Mouse (Mus musculus): ENCODE results near the gene B230104I21Rik. TPM values are rescaled to one million over a fixed set of nuclear protein-coding genes. Genes with fewer than 3 reads are reported as not detected.

The B230104I21Rik gene
- polyA plus RNA-seq, 1 experiment from 2014 or later: not detected

DNA sequence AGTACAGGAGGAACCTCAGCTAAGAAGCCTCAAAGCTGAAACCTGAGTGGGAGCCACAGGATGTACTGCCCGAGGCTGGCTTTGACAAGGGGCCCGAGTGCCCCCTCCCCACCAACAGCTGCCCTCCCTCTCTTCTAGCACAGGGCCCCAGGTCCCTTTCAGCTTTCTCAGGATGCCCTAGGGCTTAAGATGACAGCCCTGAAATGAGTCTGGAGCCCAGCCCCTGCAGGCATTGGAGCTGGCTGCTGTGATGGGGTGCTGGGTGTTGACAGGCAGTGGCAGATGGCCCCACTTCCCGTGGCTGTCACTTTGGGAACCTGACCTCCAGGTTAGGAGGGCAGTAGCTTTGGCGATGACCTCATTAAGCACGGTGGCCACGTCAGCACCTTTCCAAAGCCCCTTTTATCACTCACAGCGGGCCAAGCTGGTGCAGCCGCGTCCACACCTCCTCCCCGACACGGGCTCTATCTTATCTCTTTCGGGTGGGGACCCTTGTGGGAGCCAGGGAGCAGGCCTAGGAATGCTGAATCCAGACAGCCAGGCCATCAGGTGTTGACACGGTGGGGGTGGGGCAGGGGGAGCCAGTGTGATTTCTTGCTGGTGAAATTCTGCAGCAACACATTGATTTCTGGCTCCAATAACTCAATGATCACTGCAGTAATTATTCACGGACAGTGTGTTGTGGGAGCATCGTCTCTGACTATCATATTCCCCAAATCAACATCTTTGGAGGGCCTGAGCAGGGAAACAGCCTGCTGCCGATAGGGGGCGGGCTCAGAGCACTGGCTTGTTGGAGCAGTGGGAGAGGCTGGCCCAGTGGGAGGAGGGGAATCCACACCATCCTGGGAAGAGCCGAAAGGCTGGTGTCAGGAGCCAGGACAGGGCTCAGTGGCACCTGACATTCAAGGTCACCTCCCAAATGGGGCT is 57.5 kb downstream of the B230104I21Rik start:
- H3K9ac ChIP-seq: no peak overlapping the region
- H3K4me3 ChIP-seq (replicated peaks): no peak overlapping the region
- ATAC-seq (ENCODE audit: insufficient number of reproducible peaks, low FRiP score, low TSS enrichment, low read depth): no peak
- WGBS: 26% methylated on average over 18 of the region's 18 CpGs
- no peak overlapping the region for H3K27ac ChIP-seq (replicated peaks)
- H3K4me1 ChIP-seq: peaks cover 31% of the 10 kb centered on the region
- no peak overlapping the region for H3K4me2 ChIP-seq (replicated peaks)
- no peaks in the 10 kb centered on the region for H3K36me3 ChIP-seq
- H3K9me3 ChIP-seq (replicated peaks): no peaks in the 10 kb centered on the region
- no peaks in the 10 kb centered on the region for H3K27me3 ChIP-seq

DNA sequence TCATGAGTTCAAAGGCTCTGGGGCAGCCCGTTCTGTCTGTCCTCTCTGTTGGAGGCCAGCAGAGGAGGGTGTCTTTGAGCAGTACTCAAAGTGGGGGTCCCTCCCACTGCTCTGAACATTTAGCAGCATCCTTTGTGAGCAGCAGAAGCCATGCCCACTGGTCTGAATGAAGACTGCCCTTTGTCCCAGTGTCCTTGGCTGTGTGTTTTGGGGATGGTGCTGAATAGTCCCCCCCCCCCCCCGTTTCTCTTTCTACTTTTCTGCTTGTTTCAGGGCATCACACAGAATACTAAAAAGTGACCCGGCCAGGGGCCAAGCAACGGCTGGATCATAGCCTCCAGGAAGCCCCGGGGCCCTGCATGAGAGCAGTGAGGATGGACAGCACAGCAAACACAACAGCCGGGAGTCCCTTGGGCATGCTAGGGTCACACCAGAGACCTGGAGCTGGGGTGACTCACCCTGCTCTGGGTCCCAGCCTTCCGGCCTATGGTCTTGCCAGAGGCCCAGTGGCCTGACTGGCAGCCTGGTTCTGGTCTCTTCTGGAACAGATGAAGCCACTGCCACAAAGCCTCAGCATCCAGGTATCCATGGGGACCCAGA is 58.3 kb downstream of the B230104I21Rik start:
- ATAC-seq (ENCODE audit: insufficient number of reproducible peaks, low FRiP score, low TSS enrichment, low read depth): no peak

DNA sequence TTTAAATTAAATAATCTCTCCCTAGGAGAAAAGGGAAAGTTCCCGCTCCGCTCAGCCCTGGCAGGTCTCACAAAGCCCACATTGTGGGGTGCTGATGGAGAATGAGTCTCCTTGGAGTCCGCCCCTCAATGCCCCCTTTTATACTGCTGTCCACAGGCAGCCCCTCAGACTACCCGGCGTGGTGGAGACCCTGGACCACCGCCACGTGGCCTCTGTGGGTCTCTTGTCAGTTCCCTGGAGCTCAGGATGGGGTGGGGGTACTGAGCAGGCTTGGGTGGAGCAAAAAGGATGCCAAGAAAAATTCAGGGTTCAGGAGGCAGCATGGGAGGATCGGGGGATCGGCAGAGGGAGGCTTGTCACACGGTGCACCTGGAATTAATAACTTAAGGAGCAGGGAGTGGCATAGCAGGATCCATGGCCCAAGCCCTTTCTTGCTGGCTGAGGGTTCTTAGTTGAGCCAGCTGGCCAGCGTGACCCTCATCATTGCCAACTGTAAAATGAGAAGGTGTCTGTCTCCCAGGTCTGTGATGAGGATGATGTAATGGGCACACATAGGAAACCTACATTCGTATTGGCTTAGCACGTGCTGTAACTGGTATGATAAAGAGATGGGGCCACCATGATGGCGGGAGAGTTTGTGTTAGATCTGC is 60.9 kb downstream of the B230104I21Rik start:
- 64% methylated on average over 14 of the region's 14 CpGs for whole genome bisulfite sequencing
- peaks cover 21% of the 10 kb centered on the region for H3K4me1 ChIP-seq
- no peaks in the 10 kb centered on the region for H3K27me3 ChIP-seq
- H3K4me3 ChIP-seq (replicated peaks): no peak overlapping the region
- 0 out of 2 replicates have a peak overlapping the region, but pooled peaks have one; percentile 30 for H3K27ac ChIP-seq (replicated peaks)
- no peak overlapping the region for H3K4me2 ChIP-seq (replicated peaks)
- H3K36me3 ChIP-seq: no peaks in the 10 kb centered on the region
- H3K9me3 ChIP-seq (replicated peaks): no peaks in the 10 kb centered on the region
- H3K9ac ChIP-seq: no peak overlapping the region
- ATAC-seq (ENCODE audit: insufficient number of reproducible peaks, low FRiP score, low TSS enrichment, low read depth): peak; percentile 63

More for the DNA sequence above, 58.3 kb downstream of the B230104I21Rik start:
- no peaks in the 10 kb centered on the region for H3K36me3 ChIP-seq
- H3K9me3 ChIP-seq (replicated peaks): no peaks in the 10 kb centered on the region
- peaks cover 31% of the 10 kb centered on the region for H3K4me1 ChIP-seq
- no peak overlapping the region for H3K9ac ChIP-seq
- H3K4me2 ChIP-seq (replicated peaks): no peak overlapping the region
- H3K27me3 ChIP-seq: no peaks in the 10 kb centered on the region
- H3K27ac ChIP-seq (replicated peaks): no peak overlapping the region
- WGBS: 80% methylated on average over 7 of the region's 7 CpGs
- no peak overlapping the region for H3K4me3 ChIP-seq (replicated peaks)

Other genes starting within 250 kb of the B230104I21Rik start
- gene Trp73, start 195.9 kb upstream of the B230104I21Rik start, polyA plus RNA-seq (2015; fragmentation: Nextera tagmentation; extraction: Ambion mirVana): 9.3 and 9.8 TPM in 2 replicates
- 44.1 and 44.6 TPM in 2 replicates for gene Wrap73, start 193.8 kb upstream of the B230104I21Rik start, polyA plus RNA-seq (2015; fragmentation: Nextera tagmentation; extraction: Ambion mirVana)
- gene Tprgl, start 175.5 kb upstream of the B230104I21Rik start, polyA plus RNA-seq (2015; fragmentation: Nextera tagmentation; extraction: Ambion mirVana): 154 and 159 TPM in 2 replicates
- 146 and 154 TPM in 2 replicates for gene Megf6, start 165.4 kb upstream of the B230104I21Rik start, polyA plus RNA-seq (2015; fragmentation: Nextera tagmentation; extraction: Ambion mirVana)
- 7.5 and 7.7 TPM in 2 replicates for gene Arhgef16, start 34.5 kb upstream of the B230104I21Rik start, polyA plus RNA-seq (2015; fragmentation: Nextera tagmentation; extraction: Ambion mirVana)

All from embryonic facial prominence, embryonic 15.5 days (tissue).